Mouse (Mus musculus): ENCODE measurements around the gene Ifnb1. TPM values are rescaled to one million over a fixed set of nuclear protein-coding genes. Genes with fewer than 3 reads are reported as not detected.

Gene Ifnb1
- polyA plus RNA-seq, 1 experiment from 2014 or later = not detected

DNA sequence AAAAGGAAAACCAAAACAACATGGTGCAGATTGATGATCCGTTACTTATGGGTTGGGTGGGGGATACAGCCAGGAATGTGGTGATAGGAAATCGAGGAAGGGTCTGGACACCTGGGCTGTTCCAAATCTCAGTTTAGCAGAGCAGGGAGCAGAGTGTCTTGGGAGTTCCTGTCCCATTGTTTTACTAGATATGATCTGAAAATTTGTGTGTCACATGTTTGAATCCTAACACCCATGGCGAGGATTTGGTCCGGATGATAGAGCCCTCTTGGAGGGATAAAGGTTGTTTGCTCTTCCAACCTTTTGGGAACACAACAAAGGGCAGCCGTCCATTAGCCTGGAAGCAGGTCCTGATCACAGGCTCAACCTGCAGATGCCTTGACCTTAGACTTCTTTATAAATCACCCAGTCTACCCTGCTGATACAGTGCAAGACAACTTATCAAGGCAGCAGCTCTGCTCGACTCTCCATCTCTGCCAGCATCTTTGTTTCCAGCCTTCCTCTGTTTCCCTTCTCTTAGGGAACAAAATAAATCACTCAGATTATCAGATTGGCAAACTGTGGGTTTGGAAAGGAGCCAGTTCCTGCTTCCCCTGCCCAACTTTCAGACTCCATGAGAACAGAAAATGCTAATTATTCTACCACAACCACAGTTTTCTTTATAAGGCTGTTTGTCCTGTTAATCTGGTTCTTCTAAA, 26.1 kb downstream of the Ifnb1 start:
- 79% methylated on average over 6 of the region's 6 CpGs for WGBS
- no peaks in the 10 kb centered on the region for H3K9me3 ChIP-seq
- no peak for ATAC-seq (ENCODE audit: insufficient number of reproducible peaks, insufficient read depth, low FRiP score, low TSS enrichment)
- H3K9ac ChIP-seq = no peak overlapping the region
- H3K4me3 ChIP-seq = no peak overlapping the region
- H3K4me1 ChIP-seq = no peaks in the 10 kb centered on the region
- no peak overlapping the region for H3K27ac ChIP-seq
- no peaks in the 10 kb centered on the region for H3K27me3 ChIP-seq
- no peak overlapping the region for H3K4me2 ChIP-seq (replicated peaks)
- H3K36me3 ChIP-seq = no peaks in the 10 kb centered on the region

DNA sequence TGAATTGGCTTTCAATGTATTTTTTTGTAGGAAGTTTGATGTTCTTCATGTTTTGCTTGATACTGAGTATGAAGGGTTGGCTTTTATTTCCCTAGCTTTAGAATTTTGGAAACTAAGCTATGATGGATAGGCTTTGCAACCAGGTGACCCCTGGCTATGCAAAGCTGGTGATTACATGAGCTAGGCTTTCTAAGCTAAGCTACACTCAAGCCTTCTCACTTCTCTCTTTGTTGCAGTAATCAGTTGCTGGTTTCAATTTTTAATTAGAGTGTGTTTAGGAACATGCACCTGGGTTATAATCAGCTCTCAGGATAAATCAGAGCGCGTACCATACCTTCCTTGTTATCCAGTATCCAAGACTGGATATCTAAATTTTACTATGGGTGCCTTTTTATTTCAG, 33.0 kb downstream of the Ifnb1 start:
- no peak overlapping the region for H3K9ac ChIP-seq
- H3K4me1 ChIP-seq = no peaks in the 10 kb centered on the region
- H3K36me3 ChIP-seq = no peaks in the 10 kb centered on the region
- H3K27me3 ChIP-seq = no peaks in the 10 kb centered on the region
- H3K27ac ChIP-seq = no peak overlapping the region
- H3K9me3 ChIP-seq = no peaks in the 10 kb centered on the region
- no peak overlapping the region for H3K4me2 ChIP-seq (replicated peaks)
- WGBS = 91% methylated on average over 2 of the region's 2 CpGs
- H3K4me3 ChIP-seq = no peak overlapping the region
- ATAC-seq (ENCODE audit: insufficient number of reproducible peaks, insufficient read depth, low FRiP score, low TSS enrichment) = no peak

DNA sequence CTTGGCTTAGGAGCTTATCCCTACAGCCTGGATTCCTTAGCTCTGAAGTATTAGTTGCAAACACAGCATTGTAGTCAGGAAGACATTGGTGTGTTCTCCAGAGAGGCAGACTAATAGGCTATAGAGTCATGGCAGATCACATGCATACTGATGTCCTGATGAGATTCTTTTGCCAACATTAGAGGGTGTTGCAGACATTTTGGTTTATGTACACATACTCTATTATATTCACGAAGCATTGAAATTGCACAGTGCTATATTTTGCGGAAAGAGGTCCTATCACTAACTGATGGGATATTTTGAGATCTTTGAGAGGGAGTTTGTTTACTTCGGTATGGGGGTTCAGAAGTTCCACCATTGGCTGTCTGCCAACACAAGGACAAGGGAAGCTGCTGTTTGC, 34.5 kb downstream of the Ifnb1 start:
- Histone ChIP-seq H3K27me3 (no peaks in the 10 kb centered on the region), H3K4me3 (no peak overlapping the region), H3K4me1 (no peaks in the 10 kb centered on the region), H3K4me2 (replicated peaks) (no peak overlapping the region), H3K27ac (no peak overlapping the region), H3K9ac (no peak overlapping the region), H3K9me3 (no peaks in the 10 kb centered on the region), H3K36me3 (no peaks in the 10 kb centered on the region)
- no peak for ATAC-seq (ENCODE audit: insufficient number of reproducible peaks, insufficient read depth, low FRiP score, low TSS enrichment)
- 87% methylated on average over 3 of the region's 3 CpGs for WGBS

DNA sequence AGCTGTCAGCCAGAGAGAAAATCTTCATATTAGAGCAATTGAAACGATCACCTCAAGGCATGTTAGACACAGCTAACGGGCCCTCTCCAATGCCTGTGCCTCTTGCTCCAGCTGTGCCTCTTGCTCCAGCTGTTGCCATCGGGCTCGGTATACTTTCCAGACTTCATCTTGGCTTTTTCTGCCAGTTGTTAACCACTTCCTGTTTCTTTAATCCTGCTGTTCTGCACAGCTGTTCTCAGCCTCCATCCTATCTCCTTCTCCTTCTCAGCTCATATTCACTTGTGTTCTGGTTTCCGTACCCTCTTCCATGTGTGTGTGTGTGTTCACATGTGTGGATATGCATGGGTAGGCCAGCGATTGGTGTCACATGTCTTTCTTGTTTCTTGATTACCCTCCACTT, 42.4 kb downstream of the Ifnb1 start:
- Histone ChIP-seq H3K27me3 (no peaks in the 10 kb centered on the region), H3K4me1 (no peaks in the 10 kb centered on the region), H3K9me3 (no peaks in the 10 kb centered on the region), H3K36me3 (no peaks in the 10 kb centered on the region), H3K4me3 (no peak overlapping the region), H3K4me2 (replicated peaks) (no peak overlapping the region), H3K27ac (0 out of 2 replicates have a peak overlapping the region, but pooled peaks have one; percentile 37), H3K9ac (no peak overlapping the region)
- ATAC-seq (ENCODE audit: insufficient number of reproducible peaks, insufficient read depth, low FRiP score, low TSS enrichment) = no peak
- 48% methylated on average over 6 of the region's 6 CpGs for WGBS

GRCm38 (mm10) chr4:88478809-88479186, 43.8 kb downstream of the Ifnb1 start:
- no peak overlapping the region for H3K27ac ChIP-seq
- no peaks in the 10 kb centered on the region for H3K4me1 ChIP-seq
- H3K36me3 ChIP-seq = no peaks in the 10 kb centered on the region
- no peak for ATAC-seq (ENCODE audit: insufficient number of reproducible peaks, insufficient read depth, low FRiP score, low TSS enrichment)
- no peaks in the 10 kb centered on the region for H3K27me3 ChIP-seq
- no peaks in the 10 kb centered on the region for H3K9me3 ChIP-seq
- H3K4me2 ChIP-seq (replicated peaks) = no peak overlapping the region
- no peak overlapping the region for H3K9ac ChIP-seq
- 81% methylated on average over 9 of the region's 9 CpGs for whole genome bisulfite sequencing
- no peak overlapping the region for H3K4me3 ChIP-seq

GRCm38 (mm10) chr4:88478177-88478808, 44.3 kb downstream of the Ifnb1 start:
- Histone ChIP-seq H3K4me2 (replicated peaks) (no peak overlapping the region), H3K27me3 (no peaks in the 10 kb centered on the region), H3K9ac (no peak overlapping the region), H3K27ac (no peak overlapping the region), H3K36me3 (no peaks in the 10 kb centered on the region), H3K9me3 (no peaks in the 10 kb centered on the region), H3K4me1 (no peaks in the 10 kb centered on the region), H3K4me3 (no peak overlapping the region)
- no peak for ATAC-seq (ENCODE audit: insufficient number of reproducible peaks, insufficient read depth, low FRiP score, low TSS enrichment)
- 69% methylated on average over 4 of the region's 4 CpGs for WGBS

DNA sequence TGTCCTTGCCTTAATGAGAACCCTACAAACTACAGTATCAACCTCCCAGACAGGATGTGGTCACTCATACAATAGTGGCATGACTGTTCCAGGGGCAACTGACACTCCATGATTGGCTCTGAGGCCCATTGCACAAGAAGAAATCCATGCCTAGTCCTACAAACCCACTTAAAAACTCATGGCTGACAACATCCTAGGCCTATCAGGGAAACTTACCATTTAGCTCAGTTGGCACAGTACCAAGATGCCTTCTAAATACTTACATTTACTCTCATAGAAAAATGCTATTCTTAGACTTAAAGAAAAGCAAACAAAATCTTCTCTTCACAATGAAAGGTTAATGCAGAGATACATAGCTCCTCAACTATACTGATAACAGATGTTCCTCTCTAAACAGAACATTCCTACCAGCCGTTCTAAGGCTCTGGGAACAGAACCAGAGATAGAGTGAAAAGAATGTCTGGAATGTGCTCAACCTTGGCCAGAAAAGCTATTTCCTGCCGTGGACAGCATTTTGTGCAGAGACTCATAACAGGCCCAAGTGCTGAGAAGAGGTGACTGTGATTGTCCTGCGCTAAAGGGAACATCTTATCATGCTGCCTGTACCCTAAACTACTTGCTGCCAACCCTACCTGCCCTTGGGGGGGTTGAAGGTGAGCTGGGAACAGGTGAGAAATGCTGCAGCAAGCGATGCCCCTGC, 45.9 kb downstream of the Ifnb1 start:
- H3K27me3 ChIP-seq = no peaks in the 10 kb centered on the region
- no peaks in the 10 kb centered on the region for H3K4me1 ChIP-seq
- H3K27ac ChIP-seq = peak overlapping the region; percentile 32; the same call in 1 of the 2 replicates
- H3K4me2 ChIP-seq (replicated peaks) = no peak overlapping the region
- no peak for ATAC-seq (ENCODE audit: insufficient number of reproducible peaks, insufficient read depth, low FRiP score, low TSS enrichment)
- H3K4me3 ChIP-seq = no peak overlapping the region
- no peak overlapping the region for H3K9ac ChIP-seq
- H3K9me3 ChIP-seq = no peaks in the 10 kb centered on the region
- H3K36me3 ChIP-seq = no peaks in the 10 kb centered on the region
- 46% methylated on average over 4 of the region's 4 CpGs for WGBS

GRCm38 (mm10) chr4:88476084-88476483, 46.5 kb downstream of the Ifnb1 start:
- H3K27me3 ChIP-seq = no peaks in the 10 kb centered on the region
- WGBS = 95% methylated on average over 3 of the region's 3 CpGs
- peak overlapping the region; percentile 32; the same call in 1 of the 2 replicates for H3K27ac ChIP-seq
- H3K4me3 ChIP-seq = no peak overlapping the region
- H3K9me3 ChIP-seq = no peaks in the 10 kb centered on the region
- H3K4me1 ChIP-seq = no peaks in the 10 kb centered on the region
- no peak overlapping the region for H3K9ac ChIP-seq
- H3K4me2 ChIP-seq (replicated peaks) = no peak overlapping the region
- no peak for ATAC-seq (ENCODE audit: insufficient number of reproducible peaks, insufficient read depth, low FRiP score, low TSS enrichment)
- H3K36me3 ChIP-seq = no peaks in the 10 kb centered on the region

Other genes with a start within 250 kb of the Ifnb1 start
- 6.0 and 6.9 TPM in 2 replicates for gene Hacd4, start 83.8 kb downstream of the Ifnb1 start, polyA plus RNA-seq (2016; fragmentation: Nextera tagmentation; extraction: Ambion mirVana)
- not detected in 2 replicates for gene Ifna15, start 35.5 kb upstream of the Ifnb1 start, polyA plus RNA-seq (2016; fragmentation: Nextera tagmentation; extraction: Ambion mirVana)
- gene Ifna14, start 49.0 kb upstream of the Ifnb1 start, polyA plus RNA-seq (2016; fragmentation: Nextera tagmentation; extraction: Ambion mirVana) = not detected in 2 replicates
- gene Ifna9, start 69.6 kb upstream of the Ifnb1 start, polyA plus RNA-seq (2016; fragmentation: Nextera tagmentation; extraction: Ambion mirVana) = not detected in 2 replicates
- gene Ifna12, start 80.6 kb upstream of the Ifnb1 start, polyA plus RNA-seq (2016; fragmentation: Nextera tagmentation; extraction: Ambion mirVana) = not detected in 2 replicates
- not detected in 2 replicates for gene C87499, start 111.6 kb upstream of the Ifnb1 start, polyA plus RNA-seq (2016; fragmentation: Nextera tagmentation; extraction: Ambion mirVana)
- not detected in 2 replicates for gene Ifna13, start 121.7 kb upstream of the Ifnb1 start, polyA plus RNA-seq (2016; fragmentation: Nextera tagmentation; extraction: Ambion mirVana)
- gene Ifna16, start 154.2 kb upstream of the Ifnb1 start, polyA plus RNA-seq (2016; fragmentation: Nextera tagmentation; extraction: Ambion mirVana) = not detected in 2 replicates
- gene Ifna2, start 161.1 kb upstream of the Ifnb1 start, polyA plus RNA-seq (2016; fragmentation: Nextera tagmentation; extraction: Ambion mirVana) = not detected in 2 replicates
- not detected in 2 replicates for gene Ifnab, start 168.6 kb upstream of the Ifnb1 start, polyA plus RNA-seq (2016; fragmentation: Nextera tagmentation; extraction: Ambion mirVana)
- gene Gm26566, start 199.0 kb upstream of the Ifnb1 start, polyA plus RNA-seq (2016; fragmentation: Nextera tagmentation; extraction: Ambion mirVana) = 1.5 and 1.8 TPM in 2 replicates
- 130 and 143 TPM in 2 replicates for gene Klhl9, start 199.7 kb upstream of the Ifnb1 start, polyA plus RNA-seq (2016; fragmentation: Nextera tagmentation; extraction: Ambion mirVana)
- gene Gm13271, start 232.1 kb upstream of the Ifnb1 start, polyA plus RNA-seq (2016; fragmentation: Nextera tagmentation; extraction: Ambion mirVana) = not detected in 2 replicates
- gene Gm13283, start 237.3 kb upstream of the Ifnb1 start, polyA plus RNA-seq (2016; fragmentation: Nextera tagmentation; extraction: Ambion mirVana) = 0.32 and 0.41 TPM in 2 replicates